Mouse (Mus musculus): Measurements from ENCODE around the gene Gal3st2. TPM values are rescaled to one million over a fixed set of nuclear protein-coding genes. Genes with fewer than 3 reads are reported as not detected.

Gene Gal3st2
- total and polyA plus RNA-seq, 3 experiments = not detected

- Histone ChIP-seq H3K4me1 (ENCODE audit: control insufficient read depth in 1 of 2, insufficient read depth in 2 of 2, low read length in 2 of 2) (peaks cover 0 to 4% of the 10 kb centered on the region in 2 experiments; a peak in 1 of 4 replicates), H3K4me3 (ENCODE audit: control insufficient read depth in 1 of 2, insufficient read depth in 1 of 2, low read depth in 2 of 2, low read length in 2 of 2) (no peak overlapping the region), H3K9me3 (replicated peaks; ENCODE audit: insufficient read depth, low read length) (no peaks in the 10 kb centered on the region), H3K79me2 (ENCODE audit: control insufficient read depth, insufficient read depth, low read length, poor library complexity) (no peaks in the 10 kb centered on the region), H3K36me3 (ENCODE audit: control insufficient read depth in 1 of 2, insufficient read depth in 2 of 2, low read length in 2 of 2) (peaks cover 0 to 3% of the 10 kb centered on the region in 2 experiments; a peak in 1 of 4 replicates), H3K9ac (ENCODE audit: control insufficient read depth, low read depth, low read length, poor library complexity, severe bottlenecking) (no peak overlapping the region), H3K27ac (ENCODE audit: control insufficient read depth, low read depth, low read length) (no peak overlapping the region), H3K27me3 (ENCODE audit: control insufficient read depth in 1 of 2, insufficient read depth in 2 of 2, low read length in 2 of 2) (no peaks in the 10 kb centered on the region)
- TF ChIP-seq HCFC1 (IDR thresholded peaks at IDR 0.05; ENCODE audit: low read depth, low read length) (no peak), TBP (IDR thresholded peaks at IDR 0.05; ENCODE audit: low read depth, low read length) (no peak), UBTF (IDR thresholded peaks at IDR 0.05; ENCODE audit: borderline replicate concordance, insufficient read depth, low read depth, low read length) (no peak), MAZ (IDR thresholded peaks at IDR 0.05; ENCODE audit: low read depth, low read length) (no peak), TCF12 (IDR thresholded peaks at IDR 0.05; ENCODE audit: low read depth, low read length) (no peak), MYC (IDR thresholded peaks at IDR 0.05; ENCODE audit: low read depth, low read length) (no peak), USF1 (IDR thresholded peaks at IDR 0.05; ENCODE audit: low read depth, low read length) (no peak), NELFE (IDR thresholded peaks at IDR 0.05; ENCODE audit: low read depth, low read length) (no peak), MAFK (IDR thresholded peaks at IDR 0.05; ENCODE audit: borderline replicate concordance, low read depth, low read length) (no peak), MEF2A (IDR thresholded peaks at IDR 0.05; ENCODE audit: extremely low read depth, insufficient replicate concordance, low read depth, low read length, poor library complexity, severe bottlenecking) (no peak), POLR2AphosphoS2 (IDR thresholded peaks at IDR 0.05; ENCODE audit: low read length) (no peak), SMC3 (IDR thresholded peaks at IDR 0.05; ENCODE audit: low read depth, low read length) (no peak), CHD1 (IDR thresholded peaks at IDR 0.05; ENCODE audit: low read depth, low read length) (no peak), RCOR1 (IDR thresholded peaks at IDR 0.05; ENCODE audit: low read depth, low read length) (no peak), MAX (IDR thresholded peaks at IDR 0.05; ENCODE audit: low read length) (no peak), ZMIZ1 (IDR thresholded peaks at IDR 0.05; ENCODE audit: low read depth, low read length) (no peak)
- DNase-seq (ENCODE audit: low read depth, low spot score) = peak; percentile 3
Measured at GRCm38 (mm10) chr1:93835211-93835610, 25.9 kb upstream of the Gal3st2 start.

GRCm38 (mm10) chr1:93835876-93836531 is 25.1 kb upstream of the Gal3st2 start:
- H3K9ac ChIP-seq (ENCODE audit: control insufficient read depth, low read depth, low read length, poor library complexity, severe bottlenecking) = no peak overlapping the region
- H3K36me3 ChIP-seq (ENCODE audit: control insufficient read depth in 1 of 2, insufficient read depth in 2 of 2, low read length in 2 of 2) = peaks cover 0 to 3% of the 10 kb centered on the region in 2 experiments; a peak in 1 of 4 replicates
- H3K27ac ChIP-seq (ENCODE audit: control insufficient read depth, low read depth, low read length) = no peak overlapping the region
- peaks cover 0 to 4% of the 10 kb centered on the region in 2 experiments; a peak in 1 of 4 replicates for H3K4me1 ChIP-seq (ENCODE audit: control insufficient read depth in 1 of 2, insufficient read depth in 2 of 2, low read length in 2 of 2)
- TF ChIP-seq TBP (IDR thresholded peaks at IDR 0.05; ENCODE audit: low read depth, low read length) = no peak
- TF ChIP-seq POLR2AphosphoS2 (IDR thresholded peaks at IDR 0.05; ENCODE audit: low read length) = no peak
- no peak for TF ChIP-seq CHD2 (IDR thresholded peaks at IDR 0.05; ENCODE audit: low read length)
- no peak for TF ChIP-seq ETS1 (IDR thresholded peaks at IDR 0.05; ENCODE audit: low read depth, low read length)
- TF ChIP-seq GABPA (IDR thresholded peaks at IDR 0.05; ENCODE audit: low read depth, low read length) = no peak
- TF ChIP-seq RCOR1 (IDR thresholded peaks at IDR 0.05; ENCODE audit: low read depth, low read length) = no peak
- no peak for TF ChIP-seq POLR2AphosphoS5 (IDR thresholded peaks at IDR 0.05; ENCODE audit: borderline replicate concordance, low read depth, low read length)
- TF ChIP-seq MAZ (IDR thresholded peaks at IDR 0.05; ENCODE audit: low read depth, low read length) = no peak
- no peak for TF ChIP-seq MYB (IDR thresholded peaks at IDR 0.05; ENCODE audit: low read depth, low read length)
- no peak for TF ChIP-seq ZC3H11A (IDR thresholded peaks at IDR 0.05; ENCODE audit: low read depth, low read length)
- TF ChIP-seq GATA1 (IDR thresholded peaks at IDR 0.05; ENCODE audit: low read depth, low read length) = no peak
- TF ChIP-seq USF1 (IDR thresholded peaks at IDR 0.05; ENCODE audit: low read depth, low read length) = no peak
- no peak for TF ChIP-seq UBTF (IDR thresholded peaks at IDR 0.05; ENCODE audit: borderline replicate concordance, insufficient read depth, low read depth, low read length)
- no peak for TF ChIP-seq E2F4 (IDR thresholded peaks at IDR 0.05; ENCODE audit: borderline replicate concordance, low read depth, low read length)
- TF ChIP-seq CTCF (IDR thresholded peaks at IDR 0.05 in 2 of 3, conservative IDR thresholded peaks at IDR 0.05 in 1 of 3; ENCODE audit: control insufficient read depth in 1 of 3, insufficient read depth in 1 of 3, low read depth in 2 of 3, low read length in 3 of 3, poor library complexity in 1 of 3, severe bottlenecking in 1 of 3) = no peak
- no peaks in the 10 kb centered on the region for H3K9me3 ChIP-seq (replicated peaks; ENCODE audit: insufficient read depth, low read length)
- H3K4me3 ChIP-seq (ENCODE audit: control insufficient read depth in 1 of 2, insufficient read depth in 1 of 2, low read depth in 2 of 2, low read length in 2 of 2) = no peak overlapping the region
- DNase-seq (ENCODE audit: low read depth, low spot score) = peak; percentile 6
- H3K27me3 ChIP-seq (ENCODE audit: control insufficient read depth in 1 of 2, insufficient read depth in 2 of 2, low read length in 2 of 2) = no peaks in the 10 kb centered on the region
- no peaks in the 10 kb centered on the region for H3K79me2 ChIP-seq (ENCODE audit: control insufficient read depth, insufficient read depth, low read length, poor library complexity)
